Mouse (Mus musculus): Measurements from ENCODE around the gene Rtn4rl1. TPM values are rescaled to one million over a fixed set of nuclear protein-coding genes. Genes with fewer than 3 reads are reported as not detected.

The Rtn4rl1 gene
- polyA plus RNA-seq, 1 experiment from 2014 or later, result 2.0 TPM

DNA sequence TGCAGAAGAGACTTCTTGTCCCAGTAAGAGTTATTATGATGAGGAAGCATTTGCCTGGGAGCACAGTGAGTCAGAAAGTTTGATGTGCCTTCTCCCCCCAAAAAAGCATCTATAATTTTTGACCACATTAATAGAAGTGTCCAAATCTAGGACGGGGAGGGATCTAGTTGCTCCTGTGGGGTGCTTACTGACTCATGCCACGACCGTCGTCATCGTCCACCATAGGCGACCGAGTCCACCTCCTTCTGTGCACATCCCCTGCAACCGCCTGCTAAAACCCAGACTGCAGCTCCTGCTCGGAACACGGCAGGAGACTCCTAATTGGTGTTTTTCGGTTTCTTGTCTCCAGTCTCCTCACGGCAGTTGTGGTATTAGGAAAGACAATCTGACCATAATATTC, 30.5 kb downstream of the Rtn4rl1 start:
- Histone ChIP-seq H3K4me1 (ENCODE audit: insufficient read depth) (peaks cover 7% of the 10 kb centered on the region; the same call in 1 of the 2 replicates), H3K9me3 (ENCODE audit: low read length) (no peaks in the 10 kb centered on the region), H3K27ac (ENCODE audit: low read depth) (no peak overlapping the region), H3K4me3 (ENCODE audit: low read depth, low read length) (no peak overlapping the region), H3K27me3 (ENCODE audit: insufficient read depth, low read length) (no peaks in the 10 kb centered on the region), H3K9ac (replicated peaks) (no peak overlapping the region), H3K36me3 (replicated peaks; ENCODE audit: insufficient read depth, low read length) (no peaks in the 10 kb centered on the region; the same call in 1 of the 2 replicates), H3K4me2 (ENCODE audit: low read depth, low read length) (no peak overlapping the region)
- ATAC-seq (no peak), DNase-seq (no peak)
- no peak for TF ChIP-seq CTCF (IDR thresholded peaks at IDR 0.05; ENCODE audit: low read depth)
- TF ChIP-seq EP300 (IDR thresholded peaks at IDR 0.05; ENCODE audit: low read depth), result no peak
- whole genome bisulfite sequencing (ENCODE audit: insufficient replicate concordance), result 88% methylated on average over 12 of the region's 12 CpGs

DNA sequence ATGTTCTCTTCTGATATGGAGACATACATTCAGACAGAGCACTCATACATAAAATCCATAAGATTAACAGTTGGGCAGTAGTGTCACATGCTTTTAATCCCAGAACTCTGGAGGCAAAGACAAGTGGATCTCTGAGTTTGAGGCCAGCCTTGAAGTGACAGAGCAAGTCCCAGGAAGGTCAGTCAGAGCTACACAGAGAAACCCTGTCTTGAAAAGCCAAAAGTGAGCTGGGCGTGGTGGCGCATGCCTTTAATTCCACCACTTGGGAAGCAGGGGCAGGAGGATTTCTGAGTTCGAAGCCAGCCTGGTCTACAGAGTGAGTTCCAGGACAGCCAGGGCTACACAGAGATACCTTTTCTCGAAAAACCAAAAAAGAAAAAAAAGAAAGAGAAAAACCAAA, 31.3 kb downstream of the Rtn4rl1 start:
- no peak overlapping the region for H3K27ac ChIP-seq (ENCODE audit: low read depth)
- no peak for TF ChIP-seq CTCF (IDR thresholded peaks at IDR 0.05; ENCODE audit: low read depth)
- TF ChIP-seq EP300 (IDR thresholded peaks at IDR 0.05; ENCODE audit: low read depth), result no peak
- no peaks in the 10 kb centered on the region for H3K27me3 ChIP-seq (ENCODE audit: insufficient read depth, low read length)
- no peaks in the 10 kb centered on the region; the same call in 1 of the 2 replicates for H3K36me3 ChIP-seq (replicated peaks; ENCODE audit: insufficient read depth, low read length)
- peaks cover 7% of the 10 kb centered on the region; the same call in 1 of the 2 replicates for H3K4me1 ChIP-seq (ENCODE audit: insufficient read depth)
- H3K9ac ChIP-seq (replicated peaks), result no peak overlapping the region
- 85% methylated on average over 4 of the region's 4 CpGs for WGBS (ENCODE audit: insufficient replicate concordance)
- ATAC-seq (no peak), DNase-seq (no peak)
- no peak overlapping the region for H3K4me2 ChIP-seq (ENCODE audit: low read depth, low read length)
- H3K9me3 ChIP-seq (ENCODE audit: low read length), result no peaks in the 10 kb centered on the region
- no peak overlapping the region for H3K4me3 ChIP-seq (ENCODE audit: low read depth, low read length)

DNA sequence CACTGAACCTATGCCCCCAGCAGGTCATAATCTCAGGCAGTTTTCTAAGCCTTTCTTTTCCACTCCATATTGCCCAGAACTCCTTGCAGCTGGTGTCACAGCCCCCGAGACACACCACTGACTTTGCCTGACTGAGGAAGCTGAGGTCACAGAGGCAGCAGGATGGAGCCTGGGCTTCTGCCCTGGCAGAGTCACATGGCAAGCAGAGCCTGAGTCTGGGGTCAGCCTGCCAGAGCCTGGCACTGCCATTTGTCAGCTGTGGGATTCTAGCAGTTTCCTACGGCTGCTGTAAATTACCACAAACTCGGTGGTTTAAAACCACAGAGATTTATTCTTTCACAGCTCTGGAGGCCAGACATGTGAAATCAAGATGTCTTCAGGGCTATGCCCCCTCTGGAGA, 34.0 kb downstream of the Rtn4rl1 start:
- no peak for TF ChIP-seq CTCF (IDR thresholded peaks at IDR 0.05; ENCODE audit: low read depth)
- TF ChIP-seq EP300 (IDR thresholded peaks at IDR 0.05; ENCODE audit: low read depth), result no peak
- ATAC-seq (no peak), DNase-seq (no peak)
- Histone ChIP-seq H3K4me3 (ENCODE audit: low read depth, low read length) (no peak overlapping the region), H3K4me1 (ENCODE audit: insufficient read depth) (peaks cover 5% of the 10 kb centered on the region), H3K9me3 (ENCODE audit: low read length) (no peaks in the 10 kb centered on the region), H3K36me3 (replicated peaks; ENCODE audit: insufficient read depth, low read length) (no peaks in the 10 kb centered on the region; the same call in 1 of the 2 replicates), H3K9ac (replicated peaks) (no peak overlapping the region), H3K27me3 (ENCODE audit: insufficient read depth, low read length) (no peaks in the 10 kb centered on the region), H3K4me2 (ENCODE audit: low read depth, low read length) (no peak overlapping the region), H3K27ac (ENCODE audit: low read depth) (no peak overlapping the region)
- 25% methylated on average over 3 of the region's 3 CpGs for WGBS (ENCODE audit: insufficient replicate concordance)

DNA sequence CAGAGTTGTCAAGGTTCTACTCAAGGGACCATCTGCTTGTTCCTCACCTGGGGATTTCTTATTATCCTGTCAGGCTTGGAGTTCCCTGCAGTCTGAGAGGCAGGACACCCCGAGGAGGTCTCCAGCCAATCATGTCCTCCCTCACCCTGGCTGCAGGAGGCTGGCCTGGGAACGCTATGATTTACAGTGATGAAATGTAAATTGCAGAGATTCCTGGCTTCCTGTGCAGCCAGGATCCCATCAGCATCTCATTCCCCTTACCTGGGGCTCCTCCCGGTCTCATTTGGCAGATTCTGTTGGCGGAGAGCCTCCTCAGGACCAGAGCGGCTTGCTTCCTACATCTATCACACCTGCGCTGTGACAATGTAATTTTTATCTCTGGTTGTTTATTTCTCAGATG, 35.7 kb downstream of the Rtn4rl1 start:
- Histone ChIP-seq H3K4me3 (ENCODE audit: low read depth, low read length) (no peak overlapping the region), H3K27ac (ENCODE audit: low read depth) (no peak overlapping the region), H3K4me2 (ENCODE audit: low read depth, low read length) (no peak overlapping the region), H3K9ac (replicated peaks) (no peak overlapping the region), H3K9me3 (ENCODE audit: low read length) (no peaks in the 10 kb centered on the region), H3K4me1 (ENCODE audit: insufficient read depth) (peaks cover 7% of the 10 kb centered on the region), H3K36me3 (replicated peaks; ENCODE audit: insufficient read depth, low read length) (no peaks in the 10 kb centered on the region; the same call in 1 of the 2 replicates), H3K27me3 (ENCODE audit: insufficient read depth, low read length) (no peaks in the 10 kb centered on the region)
- ATAC-seq, result no peak
- TF ChIP-seq CTCF (IDR thresholded peaks at IDR 0.05; ENCODE audit: low read depth) (no peak), EP300 (IDR thresholded peaks at IDR 0.05; ENCODE audit: low read depth) (no peak)
- DNase-seq, result no peak
- 75% methylated on average over 6 of the region's 6 CpGs for WGBS (ENCODE audit: insufficient replicate concordance)

DNA sequence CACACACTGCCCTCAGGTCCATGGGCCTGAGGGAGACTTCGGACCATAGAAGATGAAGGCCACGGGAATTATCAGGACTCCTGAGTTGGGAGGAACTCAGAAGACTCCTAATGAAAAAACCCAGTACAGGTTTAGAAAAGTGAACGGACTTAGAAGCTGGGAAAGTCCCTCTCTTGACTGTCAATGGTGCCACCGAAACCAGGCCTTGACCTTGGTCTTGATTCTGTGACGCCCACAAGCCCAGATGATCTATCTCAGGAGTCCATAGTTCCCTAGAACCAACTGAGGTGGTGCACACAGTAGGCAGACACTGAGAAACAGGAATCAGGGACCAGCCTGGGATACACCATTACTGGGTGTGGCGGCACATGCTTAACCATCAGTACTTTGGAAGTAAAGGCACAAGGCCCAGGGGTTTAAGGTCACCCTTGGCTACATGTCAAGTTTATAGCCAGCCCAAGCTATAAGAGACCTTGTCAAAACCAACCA, 36.7 kb downstream of the Rtn4rl1 start:
- Histone ChIP-seq H3K27me3 (ENCODE audit: insufficient read depth, low read length) (no peaks in the 10 kb centered on the region), H3K4me3 (ENCODE audit: low read depth, low read length) (no peak overlapping the region), H3K4me2 (ENCODE audit: low read depth, low read length) (no peak overlapping the region), H3K9ac (replicated peaks) (no peak overlapping the region), H3K27ac (ENCODE audit: low read depth) (no peak overlapping the region), H3K36me3 (replicated peaks; ENCODE audit: insufficient read depth, low read length) (no peaks in the 10 kb centered on the region), H3K9me3 (ENCODE audit: low read length) (no peaks in the 10 kb centered on the region), H3K4me1 (ENCODE audit: insufficient read depth) (peaks cover 12% of the 10 kb centered on the region)
- 71% methylated on average over 6 of the region's 6 CpGs for WGBS (ENCODE audit: insufficient replicate concordance)
- ATAC-seq (no peak), DNase-seq (no peak)
- TF ChIP-seq CTCF (IDR thresholded peaks at IDR 0.05; ENCODE audit: low read depth) (no peak), EP300 (IDR thresholded peaks at IDR 0.05; ENCODE audit: low read depth) (no peak)

DNA sequence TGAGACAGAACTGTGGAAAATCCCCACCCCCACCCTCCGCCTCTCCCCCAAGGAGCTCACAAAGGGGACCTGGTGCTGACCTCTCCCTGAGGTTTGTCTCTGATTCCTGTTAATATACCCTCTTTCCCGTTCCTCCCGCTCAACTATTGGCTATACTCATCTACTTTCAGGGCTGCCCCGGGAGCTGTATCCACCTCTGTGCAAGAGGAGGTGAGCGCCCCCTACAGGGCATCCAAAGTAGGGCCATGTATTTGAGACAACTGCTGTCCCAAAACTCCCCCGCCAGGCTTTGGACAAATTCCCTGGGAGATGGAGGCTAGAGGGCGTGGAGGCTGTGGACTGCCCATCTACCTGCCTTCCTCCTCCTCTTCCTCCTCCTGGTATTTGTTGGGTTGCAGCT, 38.2 kb downstream of the Rtn4rl1 start:
- no peak overlapping the region for H3K27ac ChIP-seq (ENCODE audit: low read depth)
- no peak overlapping the region for H3K4me3 ChIP-seq (ENCODE audit: low read depth, low read length)
- no peaks in the 10 kb centered on the region for H3K9me3 ChIP-seq (ENCODE audit: low read length)
- 17% methylated on average over 7 of the region's 7 CpGs for WGBS (ENCODE audit: insufficient replicate concordance)
- no peaks in the 10 kb centered on the region for H3K36me3 ChIP-seq (replicated peaks; ENCODE audit: insufficient read depth, low read length)
- peak overlapping the region; percentile 40; the same call in 1 of the 2 replicates for H3K4me2 ChIP-seq (ENCODE audit: low read depth, low read length)
- ATAC-seq (peak; percentile 69), DNase-seq (peak; percentile 88)
- H3K27me3 ChIP-seq (ENCODE audit: insufficient read depth, low read length), result no peaks in the 10 kb centered on the region
- no peak overlapping the region for H3K9ac ChIP-seq (replicated peaks)
- TF ChIP-seq EP300 (IDR thresholded peaks at IDR 0.05; ENCODE audit: low read depth), result no peak
- peak; percentile 89 for TF ChIP-seq CTCF (IDR thresholded peaks at IDR 0.05; ENCODE audit: low read depth)
- H3K4me1 ChIP-seq (ENCODE audit: insufficient read depth), result peaks cover 12% of the 10 kb centered on the region

Measured in liver, postnatal 0 days (tissue).